Mouse (Mus musculus): ENCODE measurements around the gene Pwp2.

DNA sequence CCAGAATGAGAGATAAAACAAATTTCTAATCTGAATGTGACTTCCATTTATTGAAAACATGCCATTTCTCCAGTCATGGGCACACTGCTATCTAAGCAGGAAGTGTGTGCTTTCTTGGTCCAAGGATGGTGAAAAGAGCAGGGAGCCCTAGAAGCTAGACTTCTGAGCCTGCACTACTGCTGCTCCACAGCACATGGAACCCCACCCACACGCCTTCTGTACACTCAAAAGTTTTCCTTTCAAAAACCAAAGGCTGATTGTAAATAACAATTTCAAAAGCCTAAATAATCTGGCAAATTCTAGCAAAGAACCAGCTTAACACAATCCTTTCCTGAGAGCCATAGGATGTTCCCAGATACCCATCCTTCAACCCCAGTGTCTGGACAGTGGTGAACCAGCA is 34.6 kb upstream of the Pwp2 start:
- TF ChIP-seq POLR2A (IDR thresholded peaks at IDR 0.05; ENCODE audit: control insufficient read depth in 1 of 2, insufficient read depth in 1 of 2, low read depth in 1 of 2, low read length in 2 of 2, poor library complexity in 1 of 2) (no peak), EP300 (IDR thresholded peaks at IDR 0.05; ENCODE audit: low read depth in 1 of 2, low read length in 2 of 2) (no peak), CTCF (IDR thresholded peaks at IDR 0.05 in 2 of 3, conservative IDR thresholded peaks at IDR 0.05 in 1 of 3; ENCODE audit: control insufficient read depth in 1 of 3, insufficient read depth in 1 of 3, low read depth in 2 of 3, low read length in 3 of 3, poor library complexity in 1 of 3, severe bottlenecking in 1 of 3) (no peak), TCF12 (IDR thresholded peaks at IDR 0.05; ENCODE audit: low read depth, low read length) (no peak), USF2 (IDR thresholded peaks at IDR 0.05; ENCODE audit: borderline replicate concordance in 1 of 2, insufficient read depth in 1 of 2, low read depth in 1 of 2, low read length in 2 of 2) (no peak), E2F4 (IDR thresholded peaks at IDR 0.05; ENCODE audit: borderline replicate concordance, low read depth, low read length) (no peak), GABPA (IDR thresholded peaks at IDR 0.05; ENCODE audit: low read depth, low read length) (no peak), KAT2A (conservative IDR thresholded peaks at IDR 0.05; ENCODE audit: low read depth, low read length) (no peak), GATA1 (IDR thresholded peaks at IDR 0.05; ENCODE audit: low read depth, low read length) (no peak), RAD21 (IDR thresholded peaks at IDR 0.05; ENCODE audit: low read depth, low read length) (no peak), ZNF384 (IDR thresholded peaks at IDR 0.05; ENCODE audit: low read depth, low read length) (no peak), ETS1 (IDR thresholded peaks at IDR 0.05; ENCODE audit: low read depth, low read length) (no peak), USF1 (IDR thresholded peaks at IDR 0.05; ENCODE audit: low read depth, low read length) (no peak)

Data from MEL (cell line).